Mouse (Mus musculus) midbrain, embryonic 11.5 days (tissue): ENCODE measurements around the gene Lpar1. TPM values are rescaled to one million over a fixed set of nuclear protein-coding genes. Genes with fewer than 3 reads are reported as not detected.

Experiments used
- ATAC-seq: fragments of 200-750 bp; cut with Nextera tagmentation; 2 replicates; pipeline ENCODE4 v1.8.0; 2017; ENCODE audit warnings: moderate TSS enrichment, moderate library complexity; ENCODE audit not compliant: low FRiP score
- DNase-seq: peaks from one replicate; pipeline ENCODE4 v3.0.0; 2015; ENCODE audit warnings: low spot score; ENCODE audit errors: missing footprints
- H3K27ac ChIP-seq: fragments of 300-500 bp; sonication (generic); 2 replicates; pipeline ENCODE4 v1.5.1; 2014; ENCODE audit warnings: low read depth, low read length
- H3K27me3 ChIP-seq: fragments of 300-500 bp; sonication (generic); 2 replicates; pipeline ENCODE4 v1.6.1; 2014; ENCODE audit warnings: mild to moderate bottlenecking, low read length, moderate library complexity, mixed read lengths; ENCODE audit not compliant: control insufficient read depth, insufficient read depth
- H3K36me3 ChIP-seq: fragments of 300-500 bp; sonication (generic); 2 replicates; pipeline ENCODE4 v1.6.1; 2014; ENCODE audit warnings: mild to moderate bottlenecking, low read length, moderate library complexity, mixed read lengths; ENCODE audit not compliant: control insufficient read depth, insufficient read depth
- H3K4me1 ChIP-seq: fragments of 300-500 bp; sonication (generic); 2 replicates; pipeline ENCODE4 v1.6.1; 2014; ENCODE audit warnings: low read length; ENCODE audit not compliant: control insufficient read depth, insufficient read depth
- H3K4me2 ChIP-seq: fragments of 300-500 bp; sonication (generic); 2 replicates; pipeline ENCODE4 v1.6.1; 2014; ENCODE audit warnings: mild to moderate bottlenecking, moderate library complexity
- H3K4me3 ChIP-seq: fragments of 300-500 bp; sonication (generic); 2 replicates; pipeline ENCODE4 v1.5.1; 2014; ENCODE audit warnings: low read depth, low read length
- H3K9ac ChIP-seq: fragments of 300-500 bp; sonication (generic); 2 replicates; pipeline ENCODE4 v1.6.1; 2014; ENCODE audit warnings: low read length
- H3K9me3 ChIP-seq: fragments of 300-500 bp; sonication (generic); 2 replicates; pipeline ENCODE4 v1.6.1; 2016; ENCODE audit warnings: low read length; ENCODE audit not compliant: control insufficient read depth
- WGBS: fragments of 180-500 bp; shearing (Covaris S2); extraction: QIAGEN DNeasy Blood & Tissue Kit; methylation state at CpG from one replicate; pipeline ENCODE4 v1.1.7; 2014; 5-methylcytosine and 5-hydroxymethylcytosine counted together
- polyA plus RNA-seq: library from polyadenylated mRNA; unstranded; fragments of >200 nt; fragmentation: Nextera tagmentation; extraction: Ambion mirVana; gene quantifications from 2 replicates; pipeline ENCODE4 v1.2.1, GENCODE M21; 2014

Lpar1 gene
- polyA plus RNA-seq, 1 experiment from 2014 or later = 45.2 TPM

DNA sequence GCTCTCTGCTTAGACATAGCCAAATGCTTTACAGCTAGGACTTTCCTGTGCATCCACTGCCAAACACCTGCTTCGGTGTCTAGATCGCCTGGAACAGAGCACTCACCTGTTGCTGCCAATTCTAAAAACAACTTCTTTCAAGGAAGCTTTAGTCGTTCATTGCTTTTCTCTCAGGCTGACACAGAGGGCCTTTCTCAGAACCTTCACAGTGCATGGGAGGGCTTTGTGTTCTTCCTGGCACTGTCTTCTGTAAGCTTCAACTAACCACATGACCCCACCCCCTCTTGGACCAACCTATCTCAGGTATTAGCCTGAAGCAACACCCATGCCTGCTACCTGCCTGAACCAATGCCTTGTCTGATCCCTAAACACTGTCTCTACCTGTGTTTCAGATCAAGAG is 15.0 kb downstream of the Lpar1 start:
- no peaks in the 10 kb centered on the region; the same call in 1 of the 2 replicates for H3K27me3 ChIP-seq
- H3K4me2 ChIP-seq = no peak overlapping the region
- 94% methylated on average over 3 of the region's 3 CpGs for WGBS
- H3K4me1 ChIP-seq = peaks cover 8% of the 10 kb centered on the region; the same call in 1 of the 2 replicates
- DNase-seq = no peak
- H3K27ac ChIP-seq = no peak overlapping the region
- H3K9ac ChIP-seq = no peak overlapping the region
- no peaks in the 10 kb centered on the region for H3K9me3 ChIP-seq
- no peaks in the 10 kb centered on the region for H3K36me3 ChIP-seq
- H3K4me3 ChIP-seq = no peak overlapping the region
- ATAC-seq = no peak

DNA sequence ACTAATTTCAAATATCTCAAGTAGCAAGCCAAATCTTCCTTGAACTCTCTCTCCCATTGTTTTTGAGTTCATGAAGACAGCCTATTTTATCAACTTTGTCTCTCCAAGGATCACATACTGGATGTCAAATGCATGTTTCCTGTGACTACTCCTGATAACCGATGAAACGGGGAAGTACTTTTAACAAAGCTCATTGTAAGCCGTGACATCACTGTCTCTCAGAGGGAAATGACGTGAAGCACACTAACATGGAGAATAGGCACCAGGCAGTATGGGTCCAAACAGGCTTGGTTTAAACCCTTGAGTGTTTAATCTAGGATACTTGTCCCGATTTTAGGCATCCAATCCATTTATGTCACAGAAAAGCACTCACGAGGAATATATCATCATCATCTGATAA is 17.9 kb downstream of the Lpar1 start:
- no peak overlapping the region for H3K4me2 ChIP-seq
- ATAC-seq = no peak
- H3K27me3 ChIP-seq = no peaks in the 10 kb centered on the region; the same call in 1 of the 2 replicates
- no peaks in the 10 kb centered on the region for H3K9me3 ChIP-seq
- H3K4me1 ChIP-seq = peaks cover 8% of the 10 kb centered on the region; the same call in 1 of the 2 replicates
- H3K9ac ChIP-seq = no peak overlapping the region
- no peak overlapping the region for H3K4me3 ChIP-seq
- no peak overlapping the region for H3K27ac ChIP-seq
- WGBS = 88% methylated on average over 6 of the region's 6 CpGs
- H3K36me3 ChIP-seq = no peaks in the 10 kb centered on the region
- peak; percentile 72 for DNase-seq

GRCm38 (mm10) chr4:58534726-58535350 is 18.9 kb downstream of the Lpar1 start:
- WGBS = 88% methylated on average over 15 of the region's 15 CpGs
- ATAC-seq (no peak), DNase-seq (peak; percentile 81)
- H3K4me1 ChIP-seq = peaks cover 8% of the 10 kb centered on the region; the same call in 1 of the 2 replicates
- H3K27ac ChIP-seq = no peak overlapping the region
- no peak overlapping the region for H3K4me2 ChIP-seq
- H3K27me3 ChIP-seq = no peaks in the 10 kb centered on the region; the same call in 1 of the 2 replicates
- no peaks in the 10 kb centered on the region for H3K9me3 ChIP-seq
- no peaks in the 10 kb centered on the region for H3K36me3 ChIP-seq
- no peak overlapping the region for H3K9ac ChIP-seq
- no peak overlapping the region for H3K4me3 ChIP-seq

DNA sequence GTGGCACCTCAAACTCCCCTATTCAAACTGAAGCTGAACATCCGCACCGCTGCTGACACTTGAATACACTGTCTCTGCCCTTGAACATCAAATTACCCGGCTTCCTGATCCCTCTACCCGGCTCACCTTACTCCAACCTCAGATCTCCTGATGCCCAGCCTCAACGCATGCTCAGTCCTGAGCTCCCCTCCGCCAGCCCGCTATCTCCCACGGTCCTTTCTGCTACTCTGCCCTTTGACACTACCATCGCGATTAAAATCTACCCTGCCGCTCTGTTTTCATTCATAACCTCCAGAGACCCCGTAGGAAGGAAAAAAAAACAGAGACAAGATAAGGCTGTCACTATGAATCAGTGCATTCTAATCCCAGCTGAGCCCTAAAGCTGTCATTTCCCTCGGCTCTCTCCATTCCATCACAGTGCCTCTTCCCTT is 19.5 kb downstream of the Lpar1 start:
- peak; percentile 81 for DNase-seq
- H3K9me3 ChIP-seq = no peaks in the 10 kb centered on the region
- no peaks in the 10 kb centered on the region; the same call in 1 of the 2 replicates for H3K27me3 ChIP-seq
- no peaks in the 10 kb centered on the region for H3K36me3 ChIP-seq
- H3K4me2 ChIP-seq = no peak overlapping the region
- peak; percentile 59; the same call in 1 of the 2 replicates for ATAC-seq
- peaks cover 8% of the 10 kb centered on the region; the same call in 1 of the 2 replicates for H3K4me1 ChIP-seq
- H3K27ac ChIP-seq = no peak overlapping the region
- H3K4me3 ChIP-seq = no peak overlapping the region
- WGBS = 34% methylated on average over 13 of the region's 13 CpGs
- no peak overlapping the region for H3K9ac ChIP-seq

DNA sequence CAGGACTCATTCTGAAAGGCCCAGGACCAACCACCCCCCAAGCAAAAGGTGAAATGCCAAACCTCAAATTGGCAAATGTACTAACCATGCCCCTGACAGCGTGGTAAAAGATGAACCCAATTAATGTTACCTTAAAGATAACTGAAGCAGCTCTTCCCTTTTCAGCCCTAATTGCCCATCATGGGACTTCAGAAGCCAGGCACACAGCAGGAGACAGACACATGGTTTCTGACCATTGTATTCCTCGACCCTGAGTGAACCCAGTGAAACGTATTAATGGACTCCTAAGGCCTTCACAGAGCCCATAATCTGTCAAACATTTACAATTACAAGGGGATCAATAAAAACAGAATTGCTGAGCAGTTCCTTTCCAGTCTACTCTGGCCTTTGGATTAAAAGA is 20.2 kb downstream of the Lpar1 start:
- H3K9me3 ChIP-seq = no peaks in the 10 kb centered on the region
- H3K36me3 ChIP-seq = no peaks in the 10 kb centered on the region
- H3K4me1 ChIP-seq = peaks cover 8% of the 10 kb centered on the region; the same call in 1 of the 2 replicates
- DNase-seq (peak; percentile 81), ATAC-seq (peak; percentile 59; the same call in 1 of the 2 replicates)
- no peak overlapping the region for H3K9ac ChIP-seq
- H3K27ac ChIP-seq = no peak overlapping the region
- no peak overlapping the region for H3K4me2 ChIP-seq
- no peaks in the 10 kb centered on the region; the same call in 1 of the 2 replicates for H3K27me3 ChIP-seq
- 15% methylated on average over 3 of the region's 3 CpGs for WGBS
- H3K4me3 ChIP-seq = no peak overlapping the region

GRCm38 (mm10) chr4:58532326-58532725 is 21.4 kb downstream of the Lpar1 start:
- Histone ChIP-seq H3K27ac (no peak overlapping the region), H3K27me3 (no peaks in the 10 kb centered on the region; the same call in 1 of the 2 replicates), H3K4me1 (peaks cover 8% of the 10 kb centered on the region; the same call in 1 of the 2 replicates), H3K36me3 (no peaks in the 10 kb centered on the region), H3K4me3 (no peak overlapping the region), H3K9me3 (no peaks in the 10 kb centered on the region), H3K4me2 (no peak overlapping the region), H3K9ac (no peak overlapping the region)
- WGBS = 86% methylated on average over 3 of the region's 3 CpGs
- DNase-seq (peak; percentile 61), ATAC-seq (no peak)

GRCm38 (mm10) chr4:58530706-58531105 is 23.0 kb downstream of the Lpar1 start:
- no peak overlapping the region for H3K4me3 ChIP-seq
- H3K36me3 ChIP-seq = no peaks in the 10 kb centered on the region
- H3K27me3 ChIP-seq = no peaks in the 10 kb centered on the region; the same call in 1 of the 2 replicates
- 86% methylated on average over 5 of the region's 5 CpGs for WGBS
- DNase-seq (peak; percentile 73), ATAC-seq (no peak)
- H3K27ac ChIP-seq = no peak overlapping the region
- H3K9ac ChIP-seq = no peak overlapping the region
- no peaks in the 10 kb centered on the region for H3K9me3 ChIP-seq
- no peak overlapping the region for H3K4me2 ChIP-seq
- peaks cover 8% of the 10 kb centered on the region; the same call in 1 of the 2 replicates for H3K4me1 ChIP-seq

- 53% methylated on average over 3 of the region's 3 CpGs for WGBS
- Histone ChIP-seq H3K9ac (no peak overlapping the region), H3K4me3 (no peak overlapping the region), H3K4me1 (peaks cover 8% of the 10 kb centered on the region; the same call in 1 of the 2 replicates), H3K27ac (no peak overlapping the region), H3K36me3 (no peaks in the 10 kb centered on the region), H3K9me3 (no peaks in the 10 kb centered on the region), H3K4me2 (no peak overlapping the region), H3K27me3 (no peaks in the 10 kb centered on the region; the same call in 1 of the 2 replicates)
- DNase-seq = no peak
- no peak for ATAC-seq
Measured at GRCm38 (mm10) chr4:58530279-58530678, 23.4 kb downstream of the Lpar1 start.

GRCm38 (mm10) chr4:58527852-58528251 is 25.8 kb downstream of the Lpar1 start:
- H3K4me3 ChIP-seq = no peak overlapping the region
- H3K27me3 ChIP-seq = no peaks in the 10 kb centered on the region
- H3K9ac ChIP-seq = no peak overlapping the region
- no peak overlapping the region for H3K4me2 ChIP-seq
- 88% methylated on average over 3 of the region's 3 CpGs for WGBS
- no peak for ATAC-seq
- no peaks in the 10 kb centered on the region for H3K9me3 ChIP-seq
- H3K27ac ChIP-seq = no peak overlapping the region
- no peaks in the 10 kb centered on the region for H3K36me3 ChIP-seq
- no peaks in the 10 kb centered on the region for H3K4me1 ChIP-seq
- no peak for DNase-seq
